Mouse (Mus musculus): Measurements from ENCODE around the gene Mdh1b.
A peak's percentile ranks its signal among the peaks of the same experiment; 100 is the strongest.

Gene Mdh1b

GRCm38 (mm10) chr1:63658016-63658415 lies 72.1 kb downstream of the Mdh1b start:
- peak; percentile 70 for DNase-seq (ENCODE audit: low read depth)
